Mouse (Mus musculus) adrenal gland, postnatal 14 days (tissue): Measurements from ENCODE around the gene Krt15. TPM values are rescaled to one million over a fixed set of nuclear protein-coding genes. Genes with fewer than 3 reads are reported as not detected.

ENCODE experiments used
- DNase-seq: peaks from one replicate; pipeline ENCODE4 v3.0.0; 2021; ENCODE audit warnings: mixed read lengths
- long read RNA-seq, 2 experiments: library from polyadenylated mRNA; stranded (forward); transcript quantifications; one replicate each; pipeline ENCODE4 v2.0.0; 2021
- total RNA-seq: library from RNA; stranded (reverse); gene quantifications from 2 replicates; pipeline ENCODE4 v1.2.3, GENCODE M21; 2021

The Krt15 gene
- total RNA-seq, result not detected in 2 replicates
- long read RNA-seq, experiment 1, result 0 reads
- long read RNA-seq, experiment 2, result 0 reads

DNA sequence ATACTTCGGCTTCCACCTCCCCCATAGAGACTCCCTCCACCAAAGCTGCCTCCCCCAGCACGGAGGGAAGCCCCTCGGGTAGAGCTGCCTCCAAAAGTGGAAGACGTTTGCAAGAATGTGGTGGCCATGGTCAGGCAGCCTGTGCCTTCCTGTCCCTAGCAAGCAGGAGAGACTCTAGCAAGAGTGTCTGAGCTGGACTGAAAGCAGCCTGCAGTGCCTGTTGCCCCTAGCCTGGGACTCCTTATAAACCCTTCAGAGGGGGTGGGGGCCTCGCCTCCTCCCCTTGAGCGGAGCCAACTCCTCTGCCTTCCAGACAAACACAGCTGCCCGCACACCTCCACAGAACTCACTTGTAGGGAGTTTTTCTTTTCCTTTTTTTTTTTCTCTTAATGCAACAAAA lies at the start of gene Krt15:
TSS of gene Krt15 (minus strand) at position 198 of the 400 bp plus-strand sequence.
- no peak for DNase-seq

DNA sequence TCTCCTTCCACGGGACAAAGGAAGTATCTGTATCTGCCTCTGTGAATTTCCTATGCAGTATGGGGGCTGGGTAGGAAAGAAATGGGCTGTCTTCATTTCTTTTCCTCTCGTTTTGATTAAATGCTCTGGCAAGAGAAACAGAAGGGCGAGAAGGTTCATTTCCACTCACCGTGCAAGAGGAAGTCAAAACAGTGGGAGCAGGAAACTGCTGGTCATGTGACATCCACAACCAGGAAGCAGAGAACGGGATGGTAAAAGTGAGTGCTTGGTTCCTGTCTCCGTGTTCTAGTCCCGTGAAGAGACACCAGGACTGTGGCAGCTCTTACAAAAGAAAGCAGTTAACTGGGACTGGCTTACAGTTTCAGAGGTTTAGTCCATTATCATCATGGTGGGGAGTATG lies 46.0 kb upstream of the Krt15 start:
- DNase-seq, result no peak

DNA sequence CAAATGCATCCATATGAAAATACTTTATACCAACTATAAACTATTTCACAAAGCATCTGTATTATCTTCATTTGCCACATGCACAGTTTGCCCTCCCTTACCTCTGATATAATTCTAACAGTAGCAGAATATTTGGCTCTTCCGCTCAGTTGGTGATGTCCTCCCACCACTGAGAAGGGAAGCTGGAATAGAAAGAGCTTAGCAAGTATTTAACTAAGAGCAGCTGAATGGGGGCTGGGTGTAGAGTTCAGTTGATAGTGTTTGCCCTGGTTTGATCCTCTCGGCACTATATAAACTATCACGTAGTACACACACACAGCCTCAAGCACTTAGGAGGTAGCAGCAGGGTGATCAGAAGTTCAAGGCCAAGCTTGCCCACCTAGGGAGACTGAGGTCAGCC lies 43.5 kb upstream of the Krt15 start:
- DNase-seq, result no peak

DNA sequence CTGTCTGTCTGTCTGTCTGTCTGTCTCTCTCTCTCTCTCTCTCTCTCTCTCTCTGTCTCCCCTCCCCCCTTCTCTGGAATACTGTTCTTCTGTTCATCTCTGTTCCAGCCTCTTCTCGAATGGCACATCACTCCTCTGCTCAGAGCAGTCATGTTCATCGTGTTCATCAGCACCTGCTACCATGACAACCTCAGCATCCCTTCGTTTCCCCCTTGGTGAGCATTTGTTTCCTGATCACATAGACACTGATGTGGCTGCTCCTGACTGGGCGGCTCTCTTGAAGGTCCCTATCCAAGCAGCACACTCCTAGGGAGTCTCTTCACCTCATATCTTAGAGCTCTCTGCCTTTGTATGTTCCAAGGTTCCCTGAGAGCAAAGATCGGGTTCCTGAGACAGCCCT lies 42.6 kb upstream of the Krt15 start:
- no peak for DNase-seq

DNA sequence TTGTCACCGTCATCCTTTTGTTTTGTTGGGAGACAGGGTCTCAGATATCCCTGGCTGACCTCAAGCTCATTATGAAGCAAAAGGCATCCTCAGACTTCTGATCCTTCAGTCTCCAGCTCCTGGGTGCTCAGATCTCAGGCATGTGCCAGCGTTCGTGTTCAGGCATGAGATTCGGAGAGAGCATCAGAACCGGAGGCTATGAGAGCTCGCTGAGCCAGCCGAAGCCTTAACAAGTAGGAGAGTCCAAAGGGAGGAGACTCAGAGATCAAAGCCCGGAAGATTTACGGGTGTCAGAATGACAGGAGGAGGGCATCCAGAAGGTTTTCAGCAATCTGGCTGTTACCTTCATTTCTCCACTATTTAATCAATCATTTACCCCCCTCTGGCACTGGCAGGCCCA lies 41.1 kb upstream of the Krt15 start:
- no peak for DNase-seq

DNA sequence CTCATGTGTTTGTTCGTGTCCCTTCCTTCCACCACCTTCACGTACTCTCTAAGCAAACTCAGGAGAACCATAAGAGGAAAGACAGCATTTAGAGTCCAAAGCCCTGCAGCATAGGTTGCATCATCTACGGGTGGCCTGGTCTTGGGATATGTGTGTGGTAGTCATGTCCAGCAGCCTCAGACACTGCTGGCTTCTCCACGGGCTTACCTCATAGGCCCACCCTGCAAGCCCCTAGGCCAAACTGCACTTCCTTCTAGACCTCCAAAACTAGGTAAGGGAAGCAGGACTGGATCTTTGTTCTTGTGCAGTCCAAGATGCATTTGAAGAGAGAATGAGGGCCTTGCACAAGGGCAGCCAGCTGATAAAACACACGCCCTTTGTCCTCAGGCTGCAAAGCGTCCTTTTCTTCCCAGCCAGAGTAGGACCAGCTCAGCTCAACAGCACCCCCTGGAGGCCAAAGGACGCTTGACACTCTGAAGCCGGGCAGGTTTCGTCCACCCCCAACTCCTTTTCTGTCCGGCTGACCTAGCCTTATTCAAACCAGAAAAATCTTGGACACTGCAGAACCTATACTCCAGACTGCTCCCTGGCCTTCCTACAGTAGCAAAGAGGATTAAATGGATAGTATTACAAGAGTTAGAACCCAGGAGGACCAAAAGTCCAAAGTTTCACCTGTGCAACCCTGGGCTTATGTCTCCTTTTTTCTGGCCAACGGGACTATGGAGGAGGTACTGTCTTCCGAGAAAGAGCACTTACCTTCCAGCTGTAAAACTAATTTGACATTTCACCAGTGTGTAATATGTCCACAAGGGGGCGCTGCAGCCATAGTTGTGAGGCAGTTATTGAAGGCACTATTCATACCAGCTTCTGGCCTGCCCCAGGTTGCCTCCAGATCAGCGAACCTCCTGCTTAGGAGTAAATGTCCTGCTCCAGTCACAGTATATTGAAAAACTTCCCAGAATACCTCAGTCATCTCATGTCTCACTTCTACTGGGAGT lies 33.3 kb upstream of the Krt15 start:
- DNase-seq, result peak; percentile 88

DNA sequence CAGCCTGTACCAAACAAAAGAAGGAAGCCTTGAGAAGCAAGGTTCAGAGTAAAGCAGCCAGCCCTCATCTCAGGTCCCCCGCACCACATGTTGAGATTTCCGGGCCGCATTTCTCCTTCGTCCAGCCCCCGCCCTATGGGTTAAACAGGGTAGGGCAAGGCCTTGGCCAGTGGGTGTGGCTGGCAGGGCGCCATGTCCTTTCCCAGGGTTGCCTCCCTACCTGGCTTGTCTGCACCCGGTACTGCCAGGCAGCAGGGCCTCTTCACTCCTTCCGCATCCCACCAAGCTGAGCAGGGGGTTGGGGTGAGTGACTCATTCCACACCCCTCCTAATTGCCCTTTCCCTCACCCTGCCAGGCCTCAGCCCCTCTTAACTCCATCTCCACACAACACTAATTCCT lies 32.3 kb upstream of the Krt15 start:
- peak; percentile 15 for DNase-seq

DNA sequence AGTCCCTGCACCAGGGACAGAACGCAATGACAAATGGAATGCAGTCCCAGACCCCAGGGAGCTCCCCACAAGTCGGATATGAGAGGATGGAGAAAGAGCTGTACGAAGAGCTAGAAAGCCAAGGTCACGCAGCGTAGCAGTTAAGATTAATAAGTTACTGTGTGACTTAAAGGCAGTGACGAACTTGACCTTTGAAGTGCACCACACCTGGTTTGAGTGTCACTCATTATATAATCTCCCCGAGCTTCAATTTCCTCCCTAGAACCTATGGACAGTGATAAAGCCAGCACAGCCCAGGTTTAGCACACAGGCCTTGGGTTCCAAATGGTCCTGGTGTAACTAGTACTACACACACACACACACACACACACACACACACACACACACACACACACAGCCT lies 28.7 kb upstream of the Krt15 start:
- no peak for DNase-seq

DNA sequence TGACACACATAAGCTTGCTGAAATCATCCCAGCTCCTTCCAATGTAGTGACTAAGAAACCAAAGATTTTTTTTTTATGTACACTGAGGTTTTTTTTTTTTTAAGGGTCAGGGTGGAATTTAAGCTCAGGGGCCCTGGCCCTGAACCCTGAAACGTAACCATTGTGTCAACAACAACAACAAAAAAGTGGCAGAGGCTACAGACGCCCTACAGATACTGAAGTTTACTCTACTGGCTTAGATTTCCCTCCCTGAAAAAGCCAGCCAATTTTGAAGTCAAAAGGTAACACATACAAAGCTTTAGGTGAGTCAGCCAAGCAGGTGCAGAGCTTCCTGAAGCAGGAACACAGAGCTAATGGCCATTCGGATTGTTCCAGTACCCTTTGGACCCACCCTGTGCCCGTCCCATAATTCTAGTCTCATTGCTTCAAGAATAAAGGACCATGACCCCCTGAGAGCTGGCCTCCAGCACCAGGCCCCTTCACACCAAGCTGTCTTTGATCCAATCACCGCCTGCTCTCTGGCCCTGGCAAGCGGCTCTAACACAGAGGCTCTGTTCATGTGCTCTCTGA lies 22.3 kb upstream of the Krt15 start:
- no peak for DNase-seq

DNA sequence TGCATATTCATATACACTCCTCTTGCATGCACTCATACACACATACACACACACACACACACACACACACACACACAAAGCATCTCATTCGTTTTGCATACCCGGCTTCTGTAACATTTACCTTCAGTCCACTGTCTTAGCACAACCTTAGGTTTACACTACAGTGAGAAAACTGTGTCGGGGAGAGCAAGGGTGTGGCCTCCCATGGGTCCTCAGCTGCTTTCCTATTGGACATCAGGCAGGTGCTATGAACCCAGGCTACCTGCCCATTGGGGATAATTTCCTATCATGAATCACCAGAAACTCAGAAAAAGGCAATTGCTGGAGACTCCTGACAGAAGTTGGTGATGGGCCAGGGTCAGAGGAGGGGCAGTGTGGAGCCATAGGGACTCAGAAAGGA lies 21.6 kb upstream of the Krt15 start:
- no peak for DNase-seq

DNA sequence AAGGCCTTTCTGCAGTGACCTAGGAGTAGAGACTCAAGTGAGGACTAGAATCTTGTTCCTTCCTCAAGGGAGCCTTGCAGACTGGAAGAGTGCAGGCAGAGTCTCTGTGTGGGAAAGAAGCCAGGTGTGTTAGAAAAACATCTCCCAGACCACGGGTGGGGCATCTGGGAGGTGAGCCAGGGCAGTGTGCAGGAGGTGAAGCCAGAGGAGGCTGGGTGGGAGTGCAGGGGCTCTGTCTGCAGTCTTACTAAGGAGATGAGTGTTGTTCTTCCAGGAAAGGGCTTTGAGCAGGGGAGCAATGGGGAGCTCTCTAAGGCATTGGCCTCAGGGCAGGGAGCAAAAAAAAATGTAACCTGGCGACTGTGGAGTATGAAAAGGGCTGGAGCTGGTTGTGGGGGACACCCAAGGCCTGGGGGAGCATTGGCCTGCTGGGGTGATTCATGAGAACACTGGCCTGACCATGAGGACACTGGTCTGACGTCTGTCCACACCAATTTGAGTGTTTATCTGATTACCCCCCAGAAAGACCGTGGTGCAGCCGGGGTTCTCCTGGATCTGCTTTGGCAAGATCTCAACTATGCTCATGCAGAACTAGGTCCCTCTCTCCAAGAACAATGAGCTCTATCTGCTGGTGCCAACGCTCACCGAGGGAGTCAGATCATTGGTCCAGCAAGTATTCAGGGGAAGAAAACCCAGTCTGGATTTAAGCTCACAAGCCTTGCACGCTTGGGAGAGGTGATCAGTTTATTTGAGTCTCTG lies 19.9 kb upstream of the Krt15 start:
- DNase-seq, result no peak

DNA sequence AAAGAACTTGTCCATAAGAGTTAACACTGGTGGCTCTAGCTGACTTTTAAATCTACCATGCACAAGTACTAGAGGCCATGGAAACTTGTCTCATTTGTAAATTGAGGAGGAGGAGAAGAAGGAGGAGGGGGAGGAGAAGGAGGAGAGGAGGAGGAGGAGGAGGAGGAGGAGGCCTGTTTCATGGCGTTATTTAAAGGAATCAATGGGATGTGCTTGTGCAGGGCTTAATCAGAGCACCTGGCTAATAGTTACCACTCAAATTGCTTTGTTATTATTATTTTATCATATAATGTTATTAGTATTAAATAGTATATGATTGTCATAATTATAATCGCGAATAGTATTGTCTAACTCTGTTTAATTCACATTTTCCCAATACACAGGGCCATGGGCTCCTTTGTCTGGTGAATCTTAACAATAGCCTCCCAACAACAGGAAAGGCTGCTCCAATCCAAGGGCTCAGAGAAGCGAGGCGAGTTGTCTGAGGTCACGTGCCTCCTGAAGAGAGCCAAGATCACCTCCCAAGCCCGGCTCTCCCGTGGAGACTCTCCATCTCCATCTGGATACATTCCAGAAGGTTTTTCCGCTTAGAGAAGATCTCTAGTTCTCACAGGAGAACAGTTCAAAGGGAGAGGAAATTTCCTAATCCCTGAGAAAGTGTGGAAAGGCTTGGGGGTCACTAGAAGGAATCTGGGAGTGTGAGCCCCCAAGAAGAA lies 13.0 kb upstream of the Krt15 start, which contains the start of gene Krt19:
TSS of gene Krt19 (minus strand) at position 51 of the 716 bp plus-strand sequence.
- no peak for DNase-seq

DNA sequence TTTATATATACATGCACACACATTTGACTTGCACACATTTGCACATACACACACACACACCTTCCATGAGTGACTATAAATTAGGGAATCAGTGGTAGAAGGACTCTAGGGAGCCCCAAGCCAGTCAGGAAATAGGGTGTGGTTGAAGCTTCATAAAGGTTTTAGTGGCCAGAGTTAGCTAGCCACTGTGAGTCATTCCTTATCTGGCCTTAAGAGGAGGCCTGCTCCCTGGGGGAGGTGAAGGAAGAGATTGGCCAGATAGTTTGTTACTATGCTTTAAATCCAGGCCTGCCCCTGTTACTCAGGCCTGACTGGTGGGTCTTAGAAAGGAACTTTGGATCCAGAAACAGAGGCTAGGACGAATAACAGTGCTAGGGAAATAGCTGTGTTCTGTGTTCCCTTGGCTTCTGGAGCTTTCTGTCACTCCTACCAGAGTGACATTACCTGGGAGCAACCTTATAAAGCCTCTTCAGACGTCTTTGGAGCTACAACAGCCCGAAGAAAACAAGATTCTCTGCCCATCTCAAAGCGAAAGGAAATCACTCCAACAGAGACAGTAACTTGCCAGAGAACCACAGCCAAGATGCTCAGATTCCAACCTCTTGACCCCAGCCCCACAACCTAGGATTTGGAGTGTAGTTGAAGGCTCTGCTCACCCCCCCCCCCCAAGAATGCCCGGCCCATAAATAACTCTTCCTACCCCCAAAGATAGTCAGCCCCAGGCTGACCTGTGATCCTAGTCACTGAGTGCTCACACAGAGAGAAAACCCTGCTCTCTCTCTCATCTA lies 12.0 kb upstream of the Krt15 start:
- no peak for DNase-seq

DNA sequence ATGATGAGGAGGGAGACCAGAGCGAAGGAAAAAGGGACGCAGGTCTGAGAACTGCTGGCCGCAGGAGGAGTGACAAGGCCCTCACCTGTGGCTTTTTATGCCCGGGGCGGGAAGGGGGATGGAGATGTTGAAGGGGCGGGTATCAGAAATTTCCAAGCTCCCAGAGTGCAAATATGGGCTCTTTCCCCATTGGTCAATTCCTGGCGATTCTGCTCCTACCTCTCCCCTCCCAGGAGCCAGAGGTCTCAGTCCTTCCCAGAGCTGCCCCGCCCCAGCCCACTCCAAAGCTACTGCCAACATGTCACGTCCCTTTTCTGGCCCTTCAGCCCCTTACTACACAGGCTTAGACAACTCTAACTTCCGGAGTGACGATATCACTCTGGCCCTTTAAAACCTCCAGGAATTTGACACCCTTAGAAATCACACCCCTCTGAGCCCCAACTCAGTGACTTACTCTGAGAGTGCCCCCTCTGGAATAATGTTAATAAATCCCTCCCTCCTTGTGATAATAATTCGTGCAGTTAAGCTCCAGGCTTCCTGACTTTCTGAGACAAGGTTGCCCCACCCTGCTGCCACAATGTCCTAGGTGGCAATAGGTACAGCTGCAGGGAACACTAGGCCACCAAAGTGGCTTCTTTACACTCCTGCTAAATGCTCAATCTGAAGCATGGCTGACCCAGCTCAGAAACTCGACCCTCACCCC lies 10.3 kb upstream of the Krt15 start:
- no peak for DNase-seq

DNA sequence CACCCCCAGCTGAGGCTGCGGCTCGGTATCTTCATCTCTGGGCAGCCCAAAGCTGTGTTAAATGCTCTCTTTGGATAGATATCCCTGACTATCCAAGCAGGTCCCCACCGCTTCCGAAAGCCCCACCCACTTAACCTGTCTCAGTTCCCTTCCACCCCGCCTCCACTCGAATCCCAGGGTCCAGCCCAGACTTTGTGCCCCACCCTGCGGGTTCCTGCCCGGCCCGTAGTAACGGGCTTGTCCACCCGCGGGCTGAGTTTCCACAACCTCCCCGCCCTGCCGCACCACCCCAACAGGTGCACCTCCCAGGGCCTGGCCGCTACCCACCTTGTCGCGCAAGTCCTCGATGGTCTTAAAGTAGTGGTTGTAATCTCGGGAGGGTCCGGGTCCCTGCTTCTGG lies 9.4 kb upstream of the Krt15 start:
- DNase-seq, result no peak

DNA sequence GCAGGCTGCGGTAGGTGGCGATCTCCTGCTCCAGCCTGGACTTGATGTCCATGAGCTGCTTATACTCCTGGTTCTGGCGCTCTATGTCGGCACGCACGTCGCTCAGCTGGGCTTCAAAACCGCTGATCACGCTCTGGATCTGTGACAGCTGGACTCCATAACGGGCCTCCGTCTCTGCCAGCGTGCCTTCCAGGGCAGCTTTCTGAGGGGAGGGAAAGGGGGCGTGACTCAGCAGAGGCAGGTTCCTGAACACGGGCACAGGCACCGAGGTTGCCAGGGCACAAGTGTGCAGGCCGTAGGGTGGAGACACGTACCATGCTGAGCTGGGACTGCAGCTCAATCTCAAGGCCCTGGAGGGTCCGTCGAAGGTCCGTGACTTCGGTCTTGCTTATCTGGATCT lies 5.2 kb upstream of the Krt15 start:
- DNase-seq, result peak; percentile 14

DNA sequence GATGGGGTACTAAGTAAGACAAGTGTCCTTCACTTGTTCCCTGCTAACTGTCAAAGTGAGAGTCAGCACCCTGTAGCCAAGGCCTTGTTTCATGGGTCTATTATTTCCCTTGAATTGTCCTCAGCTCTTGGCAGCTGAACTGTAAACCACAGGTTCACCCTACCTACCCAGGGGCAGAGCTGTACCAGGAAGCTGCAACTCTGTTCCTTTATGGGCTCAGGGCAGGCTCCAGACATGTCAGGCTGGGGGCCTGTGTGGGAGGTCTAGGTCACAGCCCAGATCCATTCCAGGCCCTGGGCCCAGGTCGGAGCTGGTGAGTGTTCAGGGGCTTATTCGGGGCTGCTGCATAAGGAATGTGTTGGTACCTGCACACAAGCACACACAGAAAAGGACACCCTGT lies 3.7 kb upstream of the Krt15 start:
- DNase-seq, result no peak

DNA sequence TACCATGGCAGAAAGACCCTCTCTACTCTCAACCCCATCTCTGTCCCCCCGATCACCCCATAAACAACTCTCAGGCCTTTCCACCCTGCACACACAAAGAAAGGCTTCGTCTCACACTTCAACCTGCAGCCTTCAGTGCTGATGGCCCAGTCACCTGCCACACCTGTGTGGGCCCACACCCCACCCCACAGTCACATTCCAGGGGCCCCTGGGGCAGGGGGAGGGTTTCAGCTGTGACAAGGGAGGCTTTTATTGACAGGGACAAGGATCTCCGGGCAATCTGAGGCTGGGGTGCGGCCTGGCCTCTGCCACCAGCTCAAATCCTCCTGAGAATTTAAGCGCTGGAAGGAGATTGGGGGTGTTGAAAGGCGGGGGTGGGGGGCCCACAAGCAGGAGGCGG lies 3.1 kb upstream of the Krt15 start:
- DNase-seq, result no peak

DNA sequence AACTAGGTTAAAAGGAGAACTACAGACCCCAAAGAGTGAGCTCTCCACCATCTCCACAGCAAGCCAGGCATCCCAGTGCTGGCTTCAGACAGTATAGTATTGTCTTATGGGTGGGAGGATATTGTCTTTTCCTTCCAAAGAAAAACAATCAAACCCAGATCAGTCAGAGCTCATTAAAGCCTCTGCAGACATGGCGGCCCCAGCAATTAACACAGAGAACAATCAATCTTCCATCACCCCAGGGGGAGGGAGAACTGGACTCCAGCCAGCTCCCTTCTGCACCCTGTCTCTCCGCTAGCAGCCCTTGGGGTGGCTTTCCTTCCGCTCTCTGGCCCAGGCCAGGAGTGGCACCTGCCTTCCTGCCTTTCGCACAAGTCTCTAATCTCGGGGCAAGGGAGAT lies 2.0 kb upstream of the Krt15 start:
- DNase-seq, result no peak

DNA sequence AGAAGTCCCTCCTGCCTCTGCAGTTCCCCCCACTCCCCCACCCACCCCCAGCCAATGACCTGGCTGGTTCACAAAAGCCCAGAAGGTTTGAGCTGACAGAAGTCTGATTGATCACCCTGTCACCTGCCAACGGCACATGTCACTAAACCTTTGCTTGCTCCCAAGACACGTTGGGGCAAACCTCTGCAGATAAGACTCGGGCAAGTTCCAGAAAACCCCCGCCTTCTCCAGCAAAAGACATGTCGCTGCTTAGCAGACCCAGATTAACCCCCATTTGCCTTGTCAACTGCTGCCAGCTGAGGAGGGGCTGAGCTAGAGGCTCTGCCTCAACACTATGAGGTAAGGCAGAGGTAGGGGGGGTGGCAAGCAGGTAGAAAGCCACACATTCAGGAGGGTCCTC lies 831 bp upstream of the Krt15 start:
- no peak for DNase-seq

DNA sequence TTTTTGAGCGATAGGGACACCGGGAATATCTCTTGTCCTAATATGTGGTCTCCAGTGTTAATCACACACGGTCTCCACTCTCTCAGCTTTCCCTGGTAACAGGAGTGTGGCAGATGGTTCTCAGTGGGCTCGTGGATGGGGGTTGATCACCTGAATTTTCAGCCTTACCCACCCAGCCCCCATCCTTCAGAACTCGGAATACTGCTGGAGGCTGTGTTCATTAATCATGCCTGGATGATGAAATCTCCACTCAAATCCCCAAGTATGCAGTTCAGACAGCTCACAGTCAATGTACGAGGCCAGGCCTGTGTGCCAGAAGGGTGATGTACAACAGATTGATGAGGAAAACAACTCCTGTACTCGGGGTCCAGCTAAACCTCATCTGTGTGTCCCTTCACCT lies 10.8 kb downstream of the Krt15 start:
- DNase-seq, result no peak
